Mouse (Mus musculus) intestine, embryonic 16.5 days (tissue): ENCODE results near the gene Proser1. TPM values are rescaled to one million over a fixed set of nuclear protein-coding genes. Genes with fewer than 3 reads are reported as not detected.

Source experiments
- ATAC-seq: fragments of 200-750 bp; cut with Nextera tagmentation; 2 replicates; pipeline ENCODE4 v1.8.0; 2017; ENCODE audit warnings: moderate TSS enrichment, moderate library complexity
- H3K27ac ChIP-seq: fragments of 300-500 bp; sonication (generic); 2 replicates; pipeline ENCODE4 v1.5.1; 2014; ENCODE audit warnings: mild to moderate bottlenecking, low read length
- H3K27me3 ChIP-seq: fragments of 300-500 bp; sonication (generic); replicated peaks from 2 replicates; pipeline ENCODE4 v1.6.1; 2014; ENCODE audit warnings: low read length, control low read depth, mixed read lengths; ENCODE audit not compliant: control insufficient read depth, insufficient read depth
- H3K36me3 ChIP-seq: fragments of 300-500 bp; sonication (generic); 2 replicates; pipeline ENCODE4 v1.6.1; 2014; ENCODE audit warnings: low read length, control low read depth; ENCODE audit not compliant: control insufficient read depth, insufficient read depth
- H3K4me1 ChIP-seq: fragments of 300-500 bp; sonication (generic); 2 replicates; pipeline ENCODE4 v1.6.1; 2014; ENCODE audit warnings: low read length, control low read depth, mixed read lengths; ENCODE audit not compliant: control insufficient read depth, insufficient read depth
- H3K4me2 ChIP-seq: fragments of 300-500 bp; sonication (generic); 2 replicates; pipeline ENCODE4 v1.6.1; 2014; ENCODE audit warnings: low read depth, low read length, control low read depth
- H3K4me3 ChIP-seq: fragments of 300-500 bp; sonication (generic); 2 replicates; pipeline ENCODE4 v1.5.1; 2014; ENCODE audit warnings: mild to moderate bottlenecking, low read length
- H3K9ac ChIP-seq: fragments of 300-500 bp; sonication (generic); 2 replicates; pipeline ENCODE4 v1.6.1; 2014; ENCODE audit warnings: low read depth, low read length
- H3K9me3 ChIP-seq: fragments of 300-500 bp; sonication (generic); 2 replicates; pipeline ENCODE4 v1.6.1; 2016; ENCODE audit warnings: low read length, control low read depth; ENCODE audit not compliant: control insufficient read depth
- whole genome bisulfite sequencing: fragments of 180-500 bp; shearing (Covaris S2); extraction: QIAGEN DNeasy Blood & Tissue Kit; methylation state at CpG from one replicate; pipeline ENCODE4 v1.1.7; 2014; 5-methylcytosine and 5-hydroxymethylcytosine counted together
- polyA plus RNA-seq: library from polyadenylated mRNA; unstranded; fragments of >200 nt; fragmentation: Nextera tagmentation; extraction: Ambion mirVana; gene quantifications from 2 replicates; pipeline ENCODE4 v1.2.1, GENCODE M21; 2015

Proser1 gene
- polyA plus RNA-seq, 1 experiment from 2014 or later: 10.7 TPM

GRCm38 (mm10) chr3:53513096-53513495 is 49.6 kb downstream of the Proser1 start:
- no peak for ATAC-seq
- no peaks in the 10 kb centered on the region for H3K36me3 ChIP-seq
- no peaks in the 10 kb centered on the region for H3K9me3 ChIP-seq
- H3K4me3 ChIP-seq: no peak overlapping the region
- WGBS: 26% methylated on average over 5 of the region's 5 CpGs
- no peak overlapping the region for H3K4me2 ChIP-seq
- no peaks in the 10 kb centered on the region for H3K27me3 ChIP-seq
- no peak overlapping the region for H3K9ac ChIP-seq
- H3K4me1 ChIP-seq: no peaks in the 10 kb centered on the region
- no peak overlapping the region for H3K27ac ChIP-seq

DNA sequence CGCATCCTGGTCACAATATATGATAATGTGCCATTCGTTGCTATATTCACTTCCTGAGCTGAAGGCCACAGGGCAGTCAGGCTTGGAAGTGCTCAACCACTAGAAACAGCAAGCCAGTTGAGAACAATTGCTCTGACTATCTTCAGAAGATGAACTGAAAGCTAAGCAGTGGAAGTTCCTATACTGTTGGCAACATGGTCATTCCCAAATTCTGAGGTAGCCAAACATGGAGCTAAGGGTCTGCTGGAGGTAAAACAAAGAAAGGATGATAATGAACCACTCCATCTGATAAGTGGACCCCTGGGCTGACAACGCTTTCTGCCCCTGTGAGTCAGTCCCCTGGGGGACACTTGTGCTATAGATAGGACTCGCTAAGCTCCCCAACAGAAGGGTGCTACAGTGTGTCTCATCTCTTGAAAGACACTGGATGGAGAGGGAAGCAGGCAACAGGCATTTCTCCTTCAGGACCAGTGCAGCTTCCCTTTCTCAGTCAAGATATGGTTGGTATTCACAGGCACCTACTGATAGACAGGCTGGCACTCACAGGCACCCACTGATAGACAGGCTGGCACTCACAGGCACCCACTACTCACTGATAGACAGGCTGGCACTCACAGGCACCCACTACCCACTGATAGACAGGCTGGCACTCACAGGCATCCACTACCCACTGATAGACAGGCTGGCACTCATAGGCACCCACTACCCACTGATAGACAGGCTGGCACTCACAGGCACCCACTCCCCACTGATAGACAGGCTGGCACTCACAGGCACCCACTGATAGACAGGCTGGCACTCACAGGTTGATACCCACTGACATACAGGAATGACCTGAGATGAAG is 51.0 kb downstream of the Proser1 start:
- Histone ChIP-seq H3K36me3 (no peaks in the 10 kb centered on the region), H3K4me1 (no peaks in the 10 kb centered on the region), H3K27ac (no peak overlapping the region), H3K4me2 (no peak overlapping the region), H3K9ac (no peak overlapping the region), H3K27me3 (no peaks in the 10 kb centered on the region), H3K9me3 (no peaks in the 10 kb centered on the region), H3K4me3 (no peak overlapping the region)
- WGBS: 88% methylated on average over 4 of the region's 4 CpGs
- no peak for ATAC-seq

DNA sequence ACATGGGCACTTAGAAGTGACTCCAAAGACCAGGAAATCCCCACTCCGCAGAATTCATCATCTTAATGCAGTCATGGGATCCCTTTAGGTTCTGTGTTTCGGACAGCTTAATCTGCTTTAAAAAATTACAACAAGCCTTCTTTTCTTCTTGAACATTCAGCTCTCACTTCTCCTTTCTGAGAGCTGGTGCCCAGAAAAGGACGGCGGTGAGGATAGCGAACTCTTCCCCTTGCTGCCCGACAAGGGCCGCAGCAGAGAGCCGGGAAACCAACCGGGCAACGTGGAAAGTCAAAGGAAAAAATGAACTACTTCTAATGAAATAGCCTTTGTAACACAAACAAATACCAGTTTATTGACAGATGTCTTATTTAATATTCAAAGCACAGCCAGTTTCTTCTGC is 59.3 kb downstream of the Proser1 start:
- Histone ChIP-seq H3K9ac (no peak overlapping the region), H3K27ac (no peak overlapping the region), H3K4me1 (no peaks in the 10 kb centered on the region), H3K36me3 (no peaks in the 10 kb centered on the region), H3K27me3 (no peaks in the 10 kb centered on the region), H3K4me2 (no peak overlapping the region), H3K9me3 (no peaks in the 10 kb centered on the region), H3K4me3 (no peak overlapping the region)
- 92% methylated on average over 10 of the region's 10 CpGs for WGBS
- ATAC-seq: no peak

DNA sequence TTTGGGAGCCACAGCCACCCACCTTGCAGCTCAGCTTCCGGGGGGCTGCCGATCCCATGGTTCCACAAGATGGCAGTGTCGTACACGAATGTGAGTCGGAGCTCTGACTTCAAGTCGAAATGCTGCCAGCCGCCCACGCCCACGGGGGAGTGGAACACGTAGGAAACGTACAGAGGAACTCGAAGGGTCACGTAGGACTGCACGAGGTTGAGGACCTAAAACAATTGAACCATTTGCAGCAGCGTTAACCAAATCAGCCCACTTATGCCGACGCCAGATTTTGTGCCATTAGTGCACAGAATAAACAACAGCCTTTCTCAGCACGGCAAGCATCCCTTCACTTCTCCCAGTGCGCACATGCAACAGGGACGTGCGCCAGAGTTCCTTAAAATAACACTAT is 62.3 kb downstream of the Proser1 start:
- Histone ChIP-seq H3K9ac (peak overlapping the region; percentile 44; the same call in 1 of the 2 replicates), H3K27me3 (no peaks in the 10 kb centered on the region), H3K4me2 (peak overlapping the region; percentile 65), H3K36me3 (no peaks in the 10 kb centered on the region), H3K4me3 (peak overlapping the region; percentile 45), H3K27ac (no peak overlapping the region), H3K9me3 (no peaks in the 10 kb centered on the region), H3K4me1 (no peaks in the 10 kb centered on the region)
- 12% methylated on average over 21 of the region's 21 CpGs for WGBS
- peak; percentile 62 for ATAC-seq

DNA sequence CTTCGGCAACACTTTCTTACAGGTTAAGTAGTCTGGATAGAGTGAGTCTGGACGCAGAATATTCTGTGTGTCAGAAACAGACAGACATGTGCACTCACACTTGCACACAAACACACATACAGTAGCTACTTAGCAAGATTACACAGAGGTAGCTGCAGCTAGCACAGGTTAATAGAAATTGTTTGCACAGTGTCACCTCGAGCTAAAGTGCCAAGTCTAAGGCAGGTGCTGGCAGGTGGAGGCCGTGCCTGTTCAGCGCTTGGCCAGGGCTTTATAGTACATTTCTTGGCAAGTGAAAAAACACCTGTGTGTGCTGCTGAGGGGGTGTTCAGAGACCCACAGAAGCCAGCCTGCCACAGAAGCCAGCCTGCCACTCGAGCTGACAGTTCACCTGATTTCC is 66.8 kb downstream of the Proser1 start:
- H3K4me1 ChIP-seq: no peaks in the 10 kb centered on the region
- no peaks in the 10 kb centered on the region for H3K27me3 ChIP-seq
- 75% methylated on average over 6 of the region's 6 CpGs for WGBS
- H3K9ac ChIP-seq: no peak overlapping the region
- no peaks in the 10 kb centered on the region for H3K9me3 ChIP-seq
- no peak overlapping the region for H3K4me3 ChIP-seq
- no peak overlapping the region for H3K27ac ChIP-seq
- H3K4me2 ChIP-seq: no peak overlapping the region
- H3K36me3 ChIP-seq: no peaks in the 10 kb centered on the region
- ATAC-seq: peak; percentile 40; the same call in 1 of the 2 replicates

Other genes with a start within 250 kb of the Proser1 start
- 19.3 and 23.0 TPM in 2 replicates for gene Nhlrc3, start 334 bp upstream of the Proser1 start, polyA plus RNA-seq
- not detected in 2 replicates for gene Stoml3, start 25.0 kb downstream of the Proser1 start, polyA plus RNA-seq
- gene Frem2, start 193.7 kb downstream of the Proser1 start, polyA plus RNA-seq: 5.3 and 5.7 TPM in 2 replicates